Mouse (Mus musculus): ENCODE measurements around the gene Hoxd8. TPM values are rescaled to one million over a fixed set of nuclear protein-coding genes. Genes with fewer than 3 reads are reported as not detected.

Hoxd8 gene
- polyA plus RNA-seq, 2 experiments, result 0.04 to 0.06 TPM

DNA sequence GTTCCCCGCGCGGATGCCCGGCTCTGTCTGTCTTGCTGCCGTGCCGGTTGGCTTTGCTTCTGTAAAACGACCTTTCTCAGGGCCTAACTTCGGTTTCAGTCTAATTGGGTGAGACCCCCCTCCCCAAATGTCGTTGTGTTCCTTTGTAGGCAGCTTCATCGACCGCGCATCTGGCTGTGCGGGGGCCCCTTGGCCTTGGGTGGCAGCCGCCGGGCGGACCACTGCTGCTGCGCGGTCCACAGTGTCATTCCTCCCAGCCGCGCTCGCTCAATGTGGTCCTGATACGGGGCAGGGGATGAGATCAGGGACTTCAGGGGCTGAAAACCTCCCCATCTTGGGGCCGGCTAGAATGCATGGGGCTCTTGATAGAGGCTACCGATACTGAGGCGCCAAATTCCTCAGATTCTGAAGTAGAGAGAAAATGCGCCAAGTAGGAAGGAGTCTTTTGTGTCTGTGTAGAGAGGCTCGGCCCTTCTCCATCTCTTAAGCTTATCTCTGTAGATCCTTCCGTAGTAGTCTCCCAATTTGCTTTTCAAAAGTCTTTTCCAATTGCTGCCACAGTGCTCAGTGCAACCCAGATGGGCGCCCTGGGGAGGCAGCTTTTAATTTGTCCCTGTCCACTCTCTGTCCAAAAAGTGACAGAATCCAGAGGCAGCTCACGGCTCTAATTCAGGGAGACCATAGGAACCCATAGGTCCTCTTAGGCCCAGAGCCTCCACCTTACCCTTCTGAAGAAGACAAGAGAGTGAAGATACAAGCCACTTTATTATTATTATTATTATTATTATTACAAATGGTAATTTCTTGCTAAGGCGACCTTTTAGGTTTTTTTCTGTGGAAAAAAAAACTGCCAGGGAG lies 16.5 kb upstream of the Hoxd8 start:
- WGBS (ENCODE audit: insufficient replicate concordance), result 2% methylated on average over 31 of the region's 31 CpGs
- H3K27ac ChIP-seq, result no peak overlapping the region
- no peak overlapping the region for H3K4me2 ChIP-seq (ENCODE audit: low read depth)
- no peaks in the 10 kb centered on the region for H3K9me3 ChIP-seq (ENCODE audit: control insufficient read depth, low read length)
- no peak overlapping the region for H3K4me3 ChIP-seq (ENCODE audit: insufficient read depth in 1 of 2, low read depth in 2 of 2, low read length in 2 of 2)
- H3K4me1 ChIP-seq (replicated peaks; ENCODE audit: control insufficient read depth in 2 of 2, insufficient read depth in 2 of 2, low read length in 1 of 2), result no peaks in the 10 kb centered on the region
- ATAC-seq (ENCODE audit: insufficient read depth), result no peak
- no peak overlapping the region for H3K9ac ChIP-seq (replicated peaks)
- H3K36me3 ChIP-seq (replicated peaks; ENCODE audit: control insufficient read depth, insufficient read depth, low read depth), result no peaks in the 10 kb centered on the region
- no peak for DNase-seq (ENCODE audit: low read depth in 3 of 3, low spot score in 3 of 3)
- H3K27me3 ChIP-seq (ENCODE audit: control insufficient read depth, insufficient read depth, low read length), result peaks cover 97% of the 10 kb centered on the region
- TF ChIP-seq CTCF (IDR thresholded peaks at IDR 0.05; ENCODE audit: low read depth) (no peak), EP300 (IDR thresholded peaks at IDR 0.05; ENCODE audit: low read depth) (no peak)

DNA sequence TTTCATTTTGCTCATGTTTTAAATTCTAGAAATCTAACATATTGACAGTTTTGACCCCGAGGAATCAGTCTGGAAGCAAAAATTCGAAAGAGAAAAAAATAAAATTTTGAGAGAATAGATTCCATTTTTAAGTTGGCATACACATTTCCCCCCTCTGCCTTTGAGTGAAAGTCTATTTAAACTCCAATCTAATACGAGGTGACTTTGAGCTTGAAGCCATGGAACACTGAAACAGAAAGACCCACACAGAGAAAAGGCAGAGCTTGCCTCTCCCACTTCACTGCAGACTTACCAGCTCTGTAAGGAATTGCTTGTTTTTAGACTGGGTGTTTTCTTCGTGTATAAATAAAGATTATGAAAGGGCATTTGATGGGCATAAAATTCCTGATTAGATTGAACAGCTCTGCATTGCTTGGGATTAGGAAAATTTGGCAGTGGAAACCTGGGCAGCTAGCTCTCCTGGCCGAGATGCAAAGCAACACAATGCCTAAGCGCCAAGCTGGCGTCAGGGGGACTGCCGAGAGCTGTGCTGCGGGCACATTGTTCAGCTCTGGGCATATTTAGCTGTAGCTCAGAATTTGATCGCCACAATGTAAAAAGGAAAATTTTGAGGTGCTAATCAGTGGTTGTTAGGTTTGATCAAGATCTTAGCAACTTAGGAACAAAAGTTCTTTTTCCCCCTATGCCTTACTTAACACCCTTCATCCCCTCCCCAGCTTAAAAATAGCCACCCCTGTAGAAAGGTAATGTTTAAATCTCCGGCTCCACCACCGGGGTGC lies 15.4 kb upstream of the Hoxd8 start:
- WGBS (ENCODE audit: insufficient replicate concordance), result 3% methylated on average over 12 of the region's 12 CpGs
- no peaks in the 10 kb centered on the region for H3K9me3 ChIP-seq (ENCODE audit: control insufficient read depth, low read length)
- no peak overlapping the region for H3K4me3 ChIP-seq (ENCODE audit: insufficient read depth in 1 of 2, low read depth in 2 of 2, low read length in 2 of 2)
- ATAC-seq (ENCODE audit: insufficient read depth) (no peak), DNase-seq (ENCODE audit: low read depth in 3 of 3, low spot score in 3 of 3) (no peak)
- H3K27me3 ChIP-seq (ENCODE audit: control insufficient read depth, insufficient read depth, low read length), result peaks cover 97% of the 10 kb centered on the region
- no peak overlapping the region for H3K9ac ChIP-seq (replicated peaks)
- no peaks in the 10 kb centered on the region for H3K36me3 ChIP-seq (replicated peaks; ENCODE audit: control insufficient read depth, insufficient read depth, low read depth)
- H3K4me1 ChIP-seq (replicated peaks; ENCODE audit: control insufficient read depth in 2 of 2, insufficient read depth in 2 of 2, low read length in 1 of 2), result no peaks in the 10 kb centered on the region
- H3K27ac ChIP-seq, result no peak overlapping the region
- TF ChIP-seq CTCF (IDR thresholded peaks at IDR 0.05; ENCODE audit: low read depth), result no peak
- TF ChIP-seq EP300 (IDR thresholded peaks at IDR 0.05; ENCODE audit: low read depth), result no peak
- H3K4me2 ChIP-seq (ENCODE audit: low read depth), result no peak overlapping the region

DNA sequence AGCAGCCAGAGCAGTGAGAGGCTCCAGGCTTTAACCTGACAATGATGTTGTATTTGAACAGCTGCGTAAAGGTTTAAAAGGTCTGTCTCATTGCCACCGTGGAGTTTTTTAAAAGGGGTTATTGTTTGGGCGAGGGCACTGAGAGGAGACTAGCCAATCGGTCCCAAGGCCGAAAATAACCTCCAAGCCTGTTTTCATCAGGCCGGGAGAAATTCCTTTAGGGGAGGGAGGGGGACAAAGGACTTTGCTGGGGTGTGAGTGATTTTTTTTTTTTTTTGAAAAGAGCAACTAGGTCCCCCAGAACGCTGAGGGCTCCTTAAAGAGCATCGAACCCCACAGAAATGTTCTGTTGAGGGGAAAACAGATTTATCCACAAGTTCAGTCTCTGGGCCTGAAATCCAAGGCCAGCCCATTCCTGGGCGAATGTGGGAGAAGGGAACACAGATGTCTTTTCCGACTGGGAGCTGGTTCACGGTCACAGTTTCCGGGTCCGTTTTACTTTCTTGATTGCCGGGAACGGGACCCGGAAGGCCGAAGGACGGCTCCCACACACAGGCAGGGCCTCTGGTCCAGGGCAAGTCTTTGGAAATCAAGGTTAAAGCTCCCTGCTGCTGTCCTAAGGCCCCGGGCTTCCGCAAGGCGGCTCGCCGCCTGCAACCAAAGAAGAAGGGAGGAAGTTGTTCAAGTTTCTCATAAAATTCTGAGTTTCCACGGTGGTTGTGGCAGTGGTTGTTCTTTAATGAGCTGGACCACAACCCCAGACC lies 14.7 kb upstream of the Hoxd8 start:
- no peaks in the 10 kb centered on the region for H3K9me3 ChIP-seq (ENCODE audit: control insufficient read depth, low read length)
- TF ChIP-seq CTCF (IDR thresholded peaks at IDR 0.05; ENCODE audit: low read depth) (no peak), EP300 (IDR thresholded peaks at IDR 0.05; ENCODE audit: low read depth) (no peak)
- no peaks in the 10 kb centered on the region for H3K36me3 ChIP-seq (replicated peaks; ENCODE audit: control insufficient read depth, insufficient read depth, low read depth)
- H3K4me2 ChIP-seq (ENCODE audit: low read depth), result no peak overlapping the region
- 1% methylated on average over 24 of the region's 24 CpGs for WGBS (ENCODE audit: insufficient replicate concordance)
- no peak overlapping the region for H3K4me3 ChIP-seq (ENCODE audit: insufficient read depth in 1 of 2, low read depth in 2 of 2, low read length in 2 of 2)
- H3K27ac ChIP-seq, result no peak overlapping the region
- DNase-seq (ENCODE audit: low read depth in 3 of 3, low spot score in 3 of 3) (no peak), ATAC-seq (ENCODE audit: insufficient read depth) (no peak)
- H3K27me3 ChIP-seq (ENCODE audit: control insufficient read depth, insufficient read depth, low read length), result peaks cover 97% of the 10 kb centered on the region
- no peaks in the 10 kb centered on the region for H3K4me1 ChIP-seq (replicated peaks; ENCODE audit: control insufficient read depth in 2 of 2, insufficient read depth in 2 of 2, low read length in 1 of 2)
- H3K9ac ChIP-seq (replicated peaks), result no peak overlapping the region

DNA sequence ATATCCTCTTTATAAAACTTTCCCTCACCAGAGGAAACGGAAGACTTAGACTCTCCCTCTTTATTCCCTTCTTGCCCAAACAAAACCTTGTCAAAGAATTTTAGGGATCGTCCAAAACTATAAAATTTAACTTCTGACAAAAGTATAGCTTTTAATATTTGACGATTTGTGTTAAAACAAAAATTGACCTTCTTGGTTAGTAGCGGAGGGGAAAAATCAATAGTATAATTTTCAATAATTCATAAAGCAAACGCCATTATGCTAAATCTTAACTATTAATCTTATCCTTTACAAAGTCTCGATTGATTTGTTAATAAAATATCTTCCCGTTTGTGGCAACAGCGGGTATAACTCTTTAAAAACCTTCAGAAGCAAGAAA lies 14.1 kb upstream of the Hoxd8 start:
- no peak overlapping the region for H3K4me3 ChIP-seq (ENCODE audit: insufficient read depth in 1 of 2, low read depth in 2 of 2, low read length in 2 of 2)
- DNase-seq (ENCODE audit: low read depth in 3 of 3, low spot score in 3 of 3) (no peak), ATAC-seq (ENCODE audit: insufficient read depth) (no peak)
- H3K4me2 ChIP-seq (ENCODE audit: low read depth), result no peak overlapping the region
- H3K27me3 ChIP-seq (ENCODE audit: control insufficient read depth, insufficient read depth, low read length), result peaks cover 97% of the 10 kb centered on the region
- WGBS (ENCODE audit: insufficient replicate concordance), result 5% methylated on average over 8 of the region's 8 CpGs
- H3K9ac ChIP-seq (replicated peaks), result no peak overlapping the region
- no peaks in the 10 kb centered on the region for H3K4me1 ChIP-seq (replicated peaks; ENCODE audit: control insufficient read depth in 2 of 2, insufficient read depth in 2 of 2, low read length in 1 of 2)
- no peaks in the 10 kb centered on the region for H3K9me3 ChIP-seq (ENCODE audit: control insufficient read depth, low read length)
- no peaks in the 10 kb centered on the region for H3K36me3 ChIP-seq (replicated peaks; ENCODE audit: control insufficient read depth, insufficient read depth, low read depth)
- H3K27ac ChIP-seq, result no peak overlapping the region
- TF ChIP-seq CTCF (IDR thresholded peaks at IDR 0.05; ENCODE audit: low read depth) (no peak), EP300 (IDR thresholded peaks at IDR 0.05; ENCODE audit: low read depth) (no peak)

All from liver, embryonic 14.5 days (tissue).